Mouse (Mus musculus): ENCODE measurements around the gene Tmem131l. TPM values are rescaled to one million over a fixed set of nuclear protein-coding genes. Genes with fewer than 3 reads are reported as not detected.

Gene Tmem131l
- 16.4 and 22.4 TPM in 2 replicates for polyA plus RNA-seq (2015; fragmentation: Nextera tagmentation; extraction: Ambion mirVana)

DNA sequence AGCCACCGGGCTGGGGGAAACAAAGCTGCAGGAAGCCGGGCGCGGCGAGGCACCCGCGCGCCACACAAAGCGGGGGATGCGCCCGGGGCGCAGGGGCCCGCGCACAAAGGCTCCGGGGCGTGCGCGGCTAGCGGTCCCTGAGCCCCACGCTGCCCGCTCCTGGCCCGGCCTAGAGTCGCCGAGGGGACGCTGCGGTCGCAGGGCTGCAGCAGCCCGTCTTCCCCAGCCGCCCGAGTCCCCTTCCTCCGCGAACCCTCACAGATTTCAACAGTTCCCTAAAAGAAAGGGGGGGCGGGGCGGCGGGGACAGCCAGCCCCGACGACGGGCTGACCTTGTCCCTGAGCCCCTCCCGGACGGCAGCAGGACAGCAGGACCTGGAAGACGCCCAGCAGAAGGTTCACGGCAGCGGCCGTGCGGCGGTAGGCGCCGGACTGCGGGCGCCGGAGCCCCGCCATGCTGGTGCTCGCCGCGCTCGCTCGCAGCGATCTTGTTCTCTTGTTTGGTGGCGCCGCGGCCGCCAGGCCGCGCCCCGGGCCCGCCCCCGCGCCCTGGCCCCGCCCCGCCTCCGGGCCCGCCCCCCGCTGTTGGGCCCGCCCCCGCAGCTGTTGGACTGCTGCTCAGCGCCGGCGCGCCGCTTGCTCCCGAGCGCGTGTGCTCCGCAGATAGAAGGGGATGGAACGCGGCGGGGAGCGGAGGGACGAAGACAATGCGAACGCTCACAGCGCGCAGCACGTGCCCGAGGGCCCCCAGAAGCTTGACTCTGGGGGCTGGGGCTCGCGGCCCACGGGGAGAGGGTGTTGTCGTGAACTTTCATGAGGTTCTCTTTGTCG, at the start of gene Tmem131l:
Gene Tmem131l (minus strand): TSS at position 530 of the 830 bp plus-strand sequence.

Other genes with a start within 250 kb of the Tmem131l start
- gene Tlr2, start 198.4 kb downstream of the Tmem131l start, polyA plus RNA-seq (2015; fragmentation: Nextera tagmentation; extraction: Ambion mirVana) = 1.2 and 1.5 TPM in 2 replicates
- 1.7 and 2.4 TPM in 2 replicates for gene Mnd1, start 115.6 kb upstream of the Tmem131l start, polyA plus RNA-seq (2015; fragmentation: Nextera tagmentation; extraction: Ambion mirVana)
- 1.7 and 2.0 TPM in 2 replicates for gene Gm6525, start 133.9 kb upstream of the Tmem131l start, polyA plus RNA-seq (2015; fragmentation: Nextera tagmentation; extraction: Ambion mirVana)

Measured in neural tube, postnatal 0 days (tissue).